Mouse (Mus musculus): ENCODE results near the gene Fnbp1l. TPM values are rescaled to one million over a fixed set of nuclear protein-coding genes. Genes with fewer than 3 reads are reported as not detected.

The Fnbp1l gene
- 6.6 and 6.9 TPM in 2 replicates for polyA plus RNA-seq (2012; rRNA removed)

DNA sequence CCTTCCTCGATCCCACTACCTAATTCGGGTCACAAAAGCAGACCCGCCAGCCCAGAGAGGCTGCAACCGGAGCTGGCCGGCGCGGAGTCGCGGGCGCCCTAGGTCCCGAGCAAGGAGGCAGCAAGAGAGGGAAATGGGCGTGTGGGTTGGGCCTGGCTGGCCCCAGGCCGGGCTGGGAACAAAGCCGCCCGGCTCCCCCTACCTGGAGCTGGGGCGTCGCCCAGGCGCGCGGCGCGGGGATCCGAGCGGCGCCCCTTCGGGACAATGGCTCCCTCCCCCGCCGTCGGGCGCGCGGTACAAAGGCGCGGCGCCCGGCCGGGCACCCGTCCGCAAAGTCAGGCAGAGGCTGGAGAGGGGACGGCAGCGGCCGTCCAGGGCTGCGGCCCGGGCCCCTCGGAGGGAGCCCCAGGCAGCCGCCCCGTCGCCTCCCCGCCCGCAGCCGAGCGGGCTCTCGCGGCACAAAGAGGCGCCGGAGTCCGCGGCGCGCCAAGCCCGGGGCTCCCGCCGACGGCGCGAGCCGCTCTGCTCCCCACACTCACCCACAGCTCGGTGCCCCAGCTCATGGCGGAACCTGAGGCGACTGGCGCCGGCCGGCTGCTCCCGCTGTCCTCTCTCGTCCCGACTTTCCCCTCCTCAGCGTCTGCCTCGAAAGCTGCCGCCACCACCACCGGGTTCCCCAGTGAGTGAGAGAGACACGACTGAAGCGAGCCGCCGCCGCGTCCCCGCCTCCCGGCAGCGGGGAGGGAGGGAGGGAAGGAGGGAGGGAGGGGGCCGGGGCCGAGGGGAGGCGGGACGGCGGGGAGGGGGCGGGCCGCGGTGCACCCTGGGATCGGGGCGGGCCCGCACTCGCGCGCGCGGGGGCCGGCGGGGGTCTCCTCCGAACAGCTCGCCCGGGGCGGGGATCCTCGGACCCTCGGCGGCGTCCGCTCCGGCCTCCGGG is at the start of gene Fnbp1l:
Fnbp1l (minus strand) TSS at position 725 of the 940 bp plus-strand sequence.

Other genes with a start within 250 kb of the Fnbp1l start
- gene Pde5a, start 109.2 kb upstream of the Fnbp1l start, polyA plus RNA-seq (2012; rRNA removed) = 7.4 and 8.7 TPM in 2 replicates